Mouse (Mus musculus): ENCODE data around the gene Tmx4.

GRCm38 (mm10) chr2:134604935-134605334 lies 39.0 kb downstream of the Tmx4 start:
- no peak for TF ChIP-seq POLR2A (IDR thresholded peaks at IDR 0.05; ENCODE audit: control insufficient read depth in 1 of 2, insufficient read depth in 1 of 2, low read depth in 1 of 2, low read length in 2 of 2, poor library complexity in 1 of 2)
- TF ChIP-seq EP300 (IDR thresholded peaks at IDR 0.05; ENCODE audit: low read depth in 1 of 2, low read length in 2 of 2), result no peak
- TF ChIP-seq SIN3A (IDR thresholded peaks at IDR 0.05; ENCODE audit: low read length), result no peak
- TF ChIP-seq USF1 (IDR thresholded peaks at IDR 0.05; ENCODE audit: low read depth, low read length), result no peak
- TF ChIP-seq POLR2AphosphoS5 (IDR thresholded peaks at IDR 0.05; ENCODE audit: borderline replicate concordance, low read depth, low read length), result no peak
- TF ChIP-seq CTCF (IDR thresholded peaks at IDR 0.05 in 2 of 3, conservative IDR thresholded peaks at IDR 0.05 in 1 of 3; ENCODE audit: control insufficient read depth in 1 of 3, insufficient read depth in 1 of 3, low read depth in 2 of 3, low read length in 3 of 3, poor library complexity in 1 of 3, severe bottlenecking in 1 of 3), result no peak
- no peak for TF ChIP-seq JUND (IDR thresholded peaks at IDR 0.05; ENCODE audit: low read depth, low read length)
- TF ChIP-seq USF2 (IDR thresholded peaks at IDR 0.05; ENCODE audit: borderline replicate concordance in 1 of 2, insufficient read depth in 1 of 2, low read depth in 1 of 2, low read length in 2 of 2), result no peak
- no peak for TF ChIP-seq GABPA (IDR thresholded peaks at IDR 0.05; ENCODE audit: low read depth, low read length)
- TF ChIP-seq UBTF (IDR thresholded peaks at IDR 0.05; ENCODE audit: borderline replicate concordance, insufficient read depth, low read depth, low read length), result no peak

Measured in MEL (cell line).